Mouse (Mus musculus): ENCODE results near the gene 2310011J03Rik.
"Not testable (repeated sequence)": the region's sequence is repeated elsewhere in the genome, so short reads cannot be mapped to it uniquely, and the experiment has no call there.

Gene 2310011J03Rik

DNA sequence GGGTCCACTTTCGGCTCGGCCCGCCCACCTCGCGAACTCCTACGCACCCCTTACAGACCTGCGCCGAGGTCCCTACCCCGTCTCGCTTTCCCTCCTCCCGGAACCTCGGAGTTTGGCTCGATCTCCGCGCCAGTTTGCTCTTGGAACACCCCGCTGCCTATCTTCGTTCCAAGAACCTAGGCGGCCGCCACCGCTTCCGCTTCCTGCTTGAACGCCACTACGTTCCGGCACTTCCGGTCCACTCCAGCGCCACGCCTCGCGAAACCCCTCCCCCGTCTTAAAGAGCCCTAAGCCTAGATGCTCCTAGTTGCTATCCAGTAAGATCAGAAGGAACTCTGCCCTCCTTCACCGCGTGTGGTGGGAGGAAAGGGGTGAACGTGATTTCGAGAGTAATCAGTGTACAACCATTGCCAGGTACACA, at the start of gene 2310011J03Rik:
2310011J03Rik (minus strand) TSS at position 198 of the 421 bp plus-strand sequence.
- DNase-seq, result peak; percentile 93 to 94

DNA sequence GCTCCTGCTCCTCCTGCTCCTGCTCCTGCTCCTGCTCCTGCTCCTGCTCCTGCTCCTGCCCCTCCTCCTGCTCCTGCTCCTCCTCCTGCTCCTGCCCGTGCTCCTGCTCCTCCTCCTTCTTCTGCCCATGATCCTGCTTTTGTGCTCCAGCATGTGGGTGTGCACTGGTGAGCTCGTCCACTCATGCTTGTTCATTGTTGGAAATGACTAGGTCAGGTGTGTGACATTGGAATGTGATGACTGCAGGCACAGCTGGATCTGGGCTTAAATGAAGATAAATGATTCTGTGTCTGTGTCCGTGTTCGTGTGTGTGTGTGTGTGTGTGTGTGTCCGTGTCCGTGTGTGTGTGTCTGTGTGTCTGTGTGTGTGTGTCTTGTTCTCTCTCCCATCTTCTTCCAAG, 48.1 kb upstream of the 2310011J03Rik start:
- DNase-seq, result no peak

- DNase-seq, result no peak
Measured at GRCm38 (mm10) chr10:80367954-80368353, 47.6 kb upstream of the 2310011J03Rik start.

DNA sequence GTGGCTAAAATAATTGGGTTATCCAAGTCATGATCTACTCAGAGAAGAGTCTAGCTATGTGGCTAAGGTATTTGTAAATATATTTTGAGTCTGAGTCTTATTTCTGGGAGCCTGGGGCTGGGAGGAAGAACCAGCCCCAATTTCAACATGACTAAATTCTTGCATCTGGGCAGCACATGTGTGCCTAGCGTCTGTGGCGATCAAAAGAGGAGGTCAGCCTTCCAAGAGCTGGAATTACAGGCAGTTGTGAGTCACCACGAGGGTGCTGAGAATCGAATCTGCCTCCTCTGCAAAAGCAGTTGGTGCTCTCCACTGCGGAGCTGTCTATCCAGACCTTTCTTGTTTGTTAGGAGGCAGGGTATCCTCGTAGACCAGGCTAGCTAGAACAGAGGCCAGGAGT, 45.4 kb upstream of the 2310011J03Rik start:
- DNase-seq, result no peak

DNA sequence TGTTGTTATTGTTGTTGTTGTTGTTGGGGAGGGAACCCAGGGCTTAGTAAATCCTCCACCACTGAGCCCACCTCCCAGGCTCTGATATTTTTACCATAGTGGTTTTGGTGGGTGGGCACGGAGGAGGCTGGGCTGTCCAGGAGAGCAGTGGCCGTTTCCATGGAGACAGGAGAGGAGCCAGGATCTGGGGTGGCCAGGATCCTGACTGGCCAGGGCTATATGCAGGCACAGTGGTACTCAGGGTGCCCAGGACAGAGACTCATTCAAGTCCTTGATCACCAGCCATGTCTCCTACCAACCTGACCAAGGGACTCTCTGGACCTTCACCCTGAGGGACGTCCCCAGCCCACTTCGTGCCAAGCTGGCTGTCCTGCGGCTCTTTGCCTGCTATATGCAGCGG, 43.4 kb upstream of the 2310011J03Rik start:
- no peak for DNase-seq

- peak; percentile 43 to 61 for DNase-seq
Measured at GRCm38 (mm10) chr10:80357994-80358639, 37.8 kb upstream of the 2310011J03Rik start.

DNA sequence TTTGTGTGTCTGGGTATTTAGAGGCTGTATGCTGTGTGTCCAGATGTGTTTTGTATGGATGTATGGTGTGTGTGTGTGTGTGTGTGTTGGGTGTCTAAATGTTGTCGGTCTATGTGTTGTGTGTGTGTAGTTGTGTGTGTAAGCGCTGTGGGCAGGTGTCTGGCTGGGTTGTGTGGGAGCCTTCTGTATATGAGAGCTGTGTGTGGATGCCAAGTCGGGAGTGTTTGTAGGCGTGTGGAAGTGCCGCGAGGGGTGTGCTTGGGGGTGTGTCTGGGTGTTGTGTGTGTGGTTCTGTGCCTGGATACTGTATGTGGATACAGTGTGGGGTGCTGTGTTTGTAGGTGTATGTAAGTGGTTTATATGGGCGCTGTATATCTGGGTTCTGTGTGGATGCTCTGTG, 37.0 kb upstream of the 2310011J03Rik start:
- no peak for DNase-seq

GRCm38 (mm10) chr10:80356737-80357136, 36.4 kb upstream of the 2310011J03Rik start:
- no peak for DNase-seq

- DNase-seq, result no peak
Measured at GRCm38 (mm10) chr10:80356001-80356682, 35.8 kb upstream of the 2310011J03Rik start, which contains the start of gene Plk5. Gene Plk5 (plus strand): TSS chr10:80356459.

DNA sequence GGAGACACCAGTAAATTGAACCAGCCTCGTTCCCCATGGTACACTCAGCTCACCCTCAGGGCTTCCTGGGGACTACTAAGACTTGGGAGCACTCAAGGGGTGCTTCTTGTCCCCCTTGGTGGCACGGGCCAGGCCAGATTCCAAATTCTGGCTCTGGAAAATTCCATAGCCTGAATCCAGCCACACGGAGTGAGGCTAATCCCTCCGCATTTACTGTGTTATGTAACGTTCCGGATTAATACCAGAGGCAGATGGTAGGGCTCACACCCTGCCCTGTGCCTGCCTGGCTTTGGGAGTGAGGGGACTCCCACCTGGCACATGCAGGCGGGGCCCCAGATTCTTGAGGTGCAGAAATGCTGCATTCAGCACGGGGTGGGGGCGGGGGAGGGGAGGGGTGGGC, 35.1 kb upstream of the 2310011J03Rik start:
- DNase-seq, result no peak

GRCm38 (mm10) chr10:80352727-80353126, 32.4 kb upstream of the 2310011J03Rik start:
- DNase-seq, result no peak

GRCm38 (mm10) chr10:80351896-80352295, 31.6 kb upstream of the 2310011J03Rik start:
- DNase-seq, result no peak

- peak; percentile 85 to 91 for DNase-seq
Measured at GRCm38 (mm10) chr10:80350292-80350691, 30.0 kb upstream of the 2310011J03Rik start.

GRCm38 (mm10) chr10:80348981-80349380, 28.6 kb upstream of the 2310011J03Rik start:
- DNase-seq, result peak in 1 of 2 experiments; percentile 58

DNA sequence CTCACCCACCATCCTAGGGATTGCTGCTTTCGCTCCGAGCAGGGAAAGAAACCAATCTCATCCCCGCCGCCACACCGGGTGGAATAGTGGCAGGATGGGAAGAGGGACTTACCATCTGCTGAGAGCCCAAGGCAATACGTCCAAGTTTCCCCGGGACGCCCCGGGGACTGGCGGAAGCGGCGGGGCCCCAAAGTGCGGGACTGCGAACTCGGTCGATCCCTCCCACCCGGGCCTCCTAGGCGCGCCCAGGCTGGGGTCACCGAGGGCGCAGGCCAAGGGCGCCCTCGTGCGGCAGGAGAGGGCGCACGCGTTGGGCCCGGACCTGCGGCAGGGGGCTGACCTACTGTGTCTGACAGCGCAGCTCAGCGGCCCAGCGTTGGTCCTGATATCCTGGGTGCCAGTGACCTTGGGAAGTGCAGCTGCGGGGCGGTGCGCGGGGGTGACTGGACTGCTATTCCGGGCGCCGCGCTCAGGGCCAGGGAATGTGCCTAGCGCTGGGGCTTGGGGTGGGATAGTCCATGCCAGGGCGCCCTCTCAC, 28.0 kb upstream of the 2310011J03Rik start, which contains the start of gene Adamtsl5:
Adamtsl5 (minus strand) TSS at position 169 of the 538 bp plus-strand sequence.
- DNase-seq, result peak; percentile 76 to 79

GRCm38 (mm10) chr10:80347514-80347967, 27.2 kb upstream of the 2310011J03Rik start:
- no peak for DNase-seq

DNA sequence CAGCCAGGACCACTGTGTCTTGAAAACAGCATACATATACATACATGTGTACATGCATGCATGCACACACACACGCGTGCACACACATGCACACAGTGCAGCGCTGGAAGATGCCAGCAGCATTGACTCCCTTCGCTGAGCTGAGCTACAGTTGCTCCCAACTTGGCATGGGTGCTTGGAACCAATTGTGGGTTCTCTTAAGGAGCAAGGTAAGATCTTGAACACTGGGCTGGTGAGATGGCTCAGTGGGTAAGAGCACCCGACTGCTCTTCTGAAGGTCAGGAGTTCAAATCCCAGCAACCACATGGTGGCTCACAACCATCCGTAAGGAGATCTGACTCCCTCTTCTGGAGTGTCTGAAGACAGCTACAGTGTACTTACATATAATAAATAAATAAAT, 25.6 kb upstream of the 2310011J03Rik start:
- not testable (repeated sequence) for DNase-seq

GRCm38 (mm10) chr10:80345122-80345521, 24.8 kb upstream of the 2310011J03Rik start:
- peak in 1 of 2 experiments; percentile 45 for DNase-seq

GRCm38 (mm10) chr10:80344131-80344661, 23.9 kb upstream of the 2310011J03Rik start:
- DNase-seq, result no peak

- no peak for DNase-seq
Measured at GRCm38 (mm10) chr10:80343425-80343895, 23.1 kb upstream of the 2310011J03Rik start.

DNA sequence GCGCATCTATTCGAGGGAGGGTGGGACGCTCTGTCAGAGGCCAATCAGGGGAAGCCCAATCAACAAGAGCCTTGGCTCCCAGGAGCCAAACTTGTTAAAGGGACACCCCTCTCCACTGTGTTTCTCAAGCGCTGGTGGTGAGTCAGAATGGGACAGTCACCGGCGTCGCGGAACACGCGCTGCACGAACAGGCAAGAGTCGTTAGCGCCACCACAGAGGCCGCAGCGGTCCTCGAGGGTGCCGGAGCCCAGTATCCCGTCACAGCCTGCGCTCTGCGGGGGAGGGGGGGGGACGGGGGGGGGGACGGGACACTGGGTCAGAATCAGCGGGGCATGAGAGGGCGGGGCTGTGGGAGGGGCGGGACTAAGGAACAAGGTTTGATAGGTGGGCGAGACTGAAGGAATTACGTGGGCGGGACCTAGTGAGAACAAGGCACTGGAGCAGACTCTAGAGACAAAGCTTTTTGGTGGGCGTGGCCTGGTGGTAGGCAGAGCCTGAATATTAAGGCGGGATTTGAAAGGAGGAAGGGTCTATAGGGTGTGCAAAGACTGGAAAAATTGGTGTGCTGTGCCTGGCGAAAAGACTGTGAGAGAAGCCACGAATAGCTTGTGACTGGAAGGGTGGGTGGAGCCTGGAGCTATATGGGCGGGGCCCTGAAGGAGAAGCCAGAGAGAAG, 22.6 kb upstream of the 2310011J03Rik start:
- peak; percentile 62 to 76 for DNase-seq

DNA sequence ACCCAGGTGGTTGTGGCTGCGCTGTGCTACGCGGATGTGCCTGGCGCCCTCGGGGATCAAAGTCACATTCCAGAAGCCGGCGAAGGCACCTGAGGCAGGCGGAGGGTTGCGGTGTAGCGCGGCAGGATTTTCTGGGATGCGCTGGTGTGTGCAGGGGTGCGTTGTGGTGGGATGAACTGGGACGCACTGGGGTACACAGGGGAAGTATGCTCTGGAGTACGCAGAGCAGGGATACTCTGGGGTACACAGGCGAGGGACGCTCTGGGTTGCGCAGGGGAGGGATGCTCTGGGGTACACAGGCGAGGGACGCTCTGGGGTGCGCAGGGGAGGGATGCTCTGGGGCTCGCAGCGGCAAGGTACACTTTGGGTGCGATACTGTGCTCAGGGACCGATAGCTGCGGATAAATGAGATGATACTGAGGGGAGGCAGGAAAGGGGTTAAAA, 22.0 kb upstream of the 2310011J03Rik start:
- no peak for DNase-seq
